Mouse (Mus musculus) midbrain, embryonic 11.5 days (tissue): ENCODE results near the gene Zfp385a. TPM values are rescaled to one million over a fixed set of nuclear protein-coding genes. Genes with fewer than 3 reads are reported as not detected.

Experiments
- ATAC-seq: fragments of 200-750 bp; cut with Nextera tagmentation; 2 replicates; pipeline ENCODE4 v1.8.0; 2017; ENCODE audit warnings: moderate TSS enrichment, moderate library complexity; ENCODE audit not compliant: low FRiP score
- DNase-seq: peaks from one replicate; pipeline ENCODE4 v3.0.0; 2015; ENCODE audit warnings: low spot score; ENCODE audit errors: missing footprints
- H3K27ac ChIP-seq: fragments of 300-500 bp; sonication (generic); 2 replicates; pipeline ENCODE4 v1.5.1; 2014; ENCODE audit warnings: low read depth, low read length
- H3K27me3 ChIP-seq: fragments of 300-500 bp; sonication (generic); 2 replicates; pipeline ENCODE4 v1.6.1; 2014; ENCODE audit warnings: mild to moderate bottlenecking, low read length, moderate library complexity, mixed read lengths; ENCODE audit not compliant: control insufficient read depth, insufficient read depth
- H3K36me3 ChIP-seq: fragments of 300-500 bp; sonication (generic); 2 replicates; pipeline ENCODE4 v1.6.1; 2014; ENCODE audit warnings: mild to moderate bottlenecking, low read length, moderate library complexity, mixed read lengths; ENCODE audit not compliant: control insufficient read depth, insufficient read depth
- H3K4me1 ChIP-seq: fragments of 300-500 bp; sonication (generic); 2 replicates; pipeline ENCODE4 v1.6.1; 2014; ENCODE audit warnings: low read length; ENCODE audit not compliant: control insufficient read depth, insufficient read depth
- H3K4me2 ChIP-seq: fragments of 300-500 bp; sonication (generic); 2 replicates; pipeline ENCODE4 v1.6.1; 2014; ENCODE audit warnings: mild to moderate bottlenecking, moderate library complexity
- H3K4me3 ChIP-seq: fragments of 300-500 bp; sonication (generic); 2 replicates; pipeline ENCODE4 v1.5.1; 2014; ENCODE audit warnings: low read depth, low read length
- H3K9ac ChIP-seq: fragments of 300-500 bp; sonication (generic); 2 replicates; pipeline ENCODE4 v1.6.1; 2014; ENCODE audit warnings: low read length
- H3K9me3 ChIP-seq: fragments of 300-500 bp; sonication (generic); 2 replicates; pipeline ENCODE4 v1.6.1; 2016; ENCODE audit warnings: low read length; ENCODE audit not compliant: control insufficient read depth
- WGBS: fragments of 180-500 bp; shearing (Covaris S2); extraction: QIAGEN DNeasy Blood & Tissue Kit; methylation state at CpG from one replicate; pipeline ENCODE4 v1.1.7; 2014; 5-methylcytosine and 5-hydroxymethylcytosine counted together
- polyA plus RNA-seq: library from polyadenylated mRNA; unstranded; fragments of >200 nt; fragmentation: Nextera tagmentation; extraction: Ambion mirVana; gene quantifications from 2 replicates; pipeline ENCODE4 v1.2.1, GENCODE M21; 2014

The Zfp385a gene
- polyA plus RNA-seq, 1 experiment from 2014 or later = 24.3 TPM

GRCm38 (mm10) chr15:103321076-103321475 is 18.8 kb downstream of the Zfp385a start:
- Histone ChIP-seq H3K36me3 (peaks cover 6% of the 10 kb centered on the region; the same call in 1 of the 2 replicates), H3K27me3 (no peaks in the 10 kb centered on the region), H3K4me1 (peaks cover 19% of the 10 kb centered on the region), H3K27ac (no peak overlapping the region), H3K9ac (no peak overlapping the region), H3K4me3 (no peak overlapping the region), H3K4me2 (no peak overlapping the region), H3K9me3 (no peaks in the 10 kb centered on the region)
- 60% methylated on average over 1 of the region's 1 CpGs for WGBS
- DNase-seq = peak; percentile 85
- ATAC-seq = no peak

GRCm38 (mm10) chr15:103318201-103318816 is 21.6 kb downstream of the Zfp385a start:
- Histone ChIP-seq H3K9me3 (no peaks in the 10 kb centered on the region), H3K4me3 (no peak overlapping the region), H3K27me3 (no peaks in the 10 kb centered on the region), H3K4me1 (peaks cover 31% of the 10 kb centered on the region), H3K27ac (no peak overlapping the region), H3K9ac (no peak overlapping the region), H3K4me2 (no peak overlapping the region), H3K36me3 (peaks cover 7% of the 10 kb centered on the region; the same call in 1 of the 2 replicates)
- WGBS = 82% methylated on average over 3 of the region's 3 CpGs
- ATAC-seq (no peak), DNase-seq (no peak)

GRCm38 (mm10) chr15:103317731-103318130 is 22.2 kb downstream of the Zfp385a start:
- 87% methylated on average over 8 of the region's 8 CpGs for WGBS
- Histone ChIP-seq H3K4me2 (no peak overlapping the region), H3K9me3 (no peaks in the 10 kb centered on the region), H3K27me3 (no peaks in the 10 kb centered on the region), H3K27ac (no peak overlapping the region), H3K36me3 (peaks cover 7% of the 10 kb centered on the region; the same call in 1 of the 2 replicates), H3K4me3 (no peak overlapping the region), H3K4me1 (peaks cover 27% of the 10 kb centered on the region), H3K9ac (no peak overlapping the region)
- DNase-seq (no peak), ATAC-seq (no peak)

GRCm38 (mm10) chr15:103317120-103317519 is 22.8 kb downstream of the Zfp385a start:
- ATAC-seq (no peak), DNase-seq (no peak)
- H3K4me3 ChIP-seq = no peak overlapping the region
- no peak overlapping the region for H3K27ac ChIP-seq
- no peaks in the 10 kb centered on the region for H3K9me3 ChIP-seq
- H3K36me3 ChIP-seq = peaks cover 7% of the 10 kb centered on the region; the same call in 1 of the 2 replicates
- no peak overlapping the region for H3K4me2 ChIP-seq
- peaks cover 21% of the 10 kb centered on the region for H3K4me1 ChIP-seq
- no peak overlapping the region for H3K9ac ChIP-seq
- no peaks in the 10 kb centered on the region for H3K27me3 ChIP-seq

- peaks cover 7% of the 10 kb centered on the region; the same call in 1 of the 2 replicates for H3K36me3 ChIP-seq
- no peak for ATAC-seq
- H3K27ac ChIP-seq = no peak overlapping the region
- no peak for DNase-seq
- 93% methylated on average over 10 of the region's 10 CpGs for WGBS
- no peak overlapping the region for H3K4me3 ChIP-seq
- H3K4me1 ChIP-seq = peaks cover 16% of the 10 kb centered on the region
- no peak overlapping the region for H3K9ac ChIP-seq
- no peaks in the 10 kb centered on the region for H3K9me3 ChIP-seq
- no peak overlapping the region for H3K4me2 ChIP-seq
- no peaks in the 10 kb centered on the region for H3K27me3 ChIP-seq
These were observed 23.7 kb downstream of the Zfp385a start for GRCm38 (mm10) chr15:103315979-103316776.

GRCm38 (mm10) chr15:103315011-103315502 is 24.8 kb downstream of the Zfp385a start:
- peak overlapping the region; percentile 47 for H3K4me2 ChIP-seq
- peak overlapping the region; percentile 15 for H3K4me3 ChIP-seq
- no peaks in the 10 kb centered on the region for H3K27me3 ChIP-seq
- H3K9me3 ChIP-seq = no peaks in the 10 kb centered on the region
- peak overlapping the region; percentile 41 for H3K27ac ChIP-seq
- WGBS = 3% methylated on average over 18 of the region's 18 CpGs
- H3K9ac ChIP-seq = peak overlapping the region; percentile 59
- H3K4me1 ChIP-seq = peaks cover 16% of the 10 kb centered on the region
- ATAC-seq (peak; percentile 88), DNase-seq (peak; percentile 99)
- H3K36me3 ChIP-seq = peaks cover 7% of the 10 kb centered on the region; the same call in 1 of the 2 replicates

GRCm38 (mm10) chr15:103314181-103314580 is 25.7 kb downstream of the Zfp385a start:
- 23% methylated on average over 21 of the region's 22 CpGs for WGBS
- no peaks in the 10 kb centered on the region; the same call in 1 of the 2 replicates for H3K27me3 ChIP-seq
- ATAC-seq (peak; percentile 33), DNase-seq (no peak)
- no peaks in the 10 kb centered on the region for H3K9me3 ChIP-seq
- H3K4me1 ChIP-seq = peaks cover 16% of the 10 kb centered on the region
- peak overlapping the region; percentile 47 for H3K4me2 ChIP-seq
- H3K27ac ChIP-seq = no peak overlapping the region
- peak overlapping the region; percentile 59 for H3K9ac ChIP-seq
- peaks cover 7% of the 10 kb centered on the region; the same call in 1 of the 2 replicates for H3K36me3 ChIP-seq
- peak overlapping the region; percentile 15; the same call in 1 of the 2 replicates for H3K4me3 ChIP-seq

- Histone ChIP-seq H3K9me3 (no peaks in the 10 kb centered on the region), H3K4me2 (peak overlapping the region; percentile 47), H3K36me3 (peaks cover 7% of the 10 kb centered on the region; the same call in 1 of the 2 replicates), H3K27me3 (no peaks in the 10 kb centered on the region; the same call in 1 of the 2 replicates), H3K4me1 (peaks cover 16% of the 10 kb centered on the region), H3K4me3 (peak overlapping the region; percentile 15; the same call in 1 of the 2 replicates), H3K27ac (no peak overlapping the region; the same call in 1 of the 2 replicates), H3K9ac (peak overlapping the region; percentile 59; the same call in 1 of the 2 replicates)
- ATAC-seq (peak; percentile 15), DNase-seq (peak; percentile 95)
- 13% methylated on average over 18 of the region's 18 CpGs for WGBS
These were observed 26.3 kb downstream of the Zfp385a start for GRCm38 (mm10) chr15:103313495-103314095.
